Comparison of ENCODE assay signal across 26 mouse cellular contexts in genomic region chr5:31998806-31999205, GRCm38 (mm10).
A peak's percentile ranks its signal among the peaks of the same experiment; 100 is the strongest.
DNase-seq lines count a peak whose midpoint lies in the region; ATAC-seq and TF ChIP-seq lines count a peak whose summit lies in the region.
"Had no signal": no experiment of that assay in that cellular context is flagged by ENCODE, and none has a peak within 500 bp of the region (broad histone marks: within the 10 kb centered on the region; RNA-seq: fewer than 3 reads in every experiment).

No protein-coding gene starts in this region.

- TF ChIP-seq CTCF in small intestine, adult 2 months (IDR thresholded peaks at IDR 0.05; ENCODE audit: extremely low read depth, insufficient read length, insufficient replicate concordance, low read depth, low read length), result no peak

- no peaks in the 10 kb centered on the region for H3K36me3 ChIP-seq in intestine, embryonic 15.5 days
- no peaks in the 10 kb centered on the region for H3K36me3 ChIP-seq in small intestine, adult 2 months (ENCODE audit: control insufficient read depth, insufficient read depth, low read length)
- H3K36me3 ChIP-seq: embryonic facial prominence, embryonic 12.5 days; embryonic facial prominence, embryonic 15.5 days; forebrain, embryonic 12.5 days; forebrain, embryonic 15.5 days; heart, embryonic 10.5 days; heart, embryonic 13.5 days had no signal

- H3K4me1 ChIP-seq in intestine, embryonic 15.5 days (replicated peaks), result no peaks in the 10 kb centered on the region
- peaks cover 17% of the 10 kb centered on the region for H3K4me1 ChIP-seq in small intestine, adult 2 months (ENCODE audit: control insufficient read depth, insufficient read depth, insufficient read length, low read length)
- H3K4me1 ChIP-seq: embryonic facial prominence, embryonic 12.5 days; forebrain, embryonic 12.5 days; forebrain, embryonic 15.5 days had no signal

- 68% methylated on average over 2 of the region's 2 CpGs for WGBS in intestine, embryonic 15.5 days
- 28% methylated on average over 2 of the region's 2 CpGs for WGBS in small intestine, adult 2 months

- no peak for TF ChIP-seq POLR2A in small intestine, adult 2 months (IDR thresholded peaks at IDR 0.05; ENCODE audit: low read depth, low read length)

- H3K9ac ChIP-seq in intestine, embryonic 15.5 days, result no peak overlapping the region
- H3K9ac ChIP-seq: embryonic facial prominence, embryonic 12.5 days; embryonic facial prominence, embryonic 15.5 days; forebrain, embryonic 12.5 days; forebrain, embryonic 15.5 days; heart, embryonic 13.5 days; hindbrain, embryonic 14.5 days had no signal

- intact Hi-C loops in left cerebral cortex, postnatal 14 days (cut with DNase I), result no loop called here

- peak; percentile 14 for DNase-seq in 416B (ENCODE audit: low read depth)
- no peak for DNase-seq in embryo, embryonic 10 days (ENCODE audit: low spot score)
- no peak for DNase-seq in left cerebral cortex, postnatal 14 days (ENCODE audit: low spot score in 2 of 2)
- DNase-seq: adrenal gland, postnatal 10 days; adrenal gland, postnatal 36 days; B cell, adult 2 months; cerebellum, adult 18-20 months; cerebellum, adult 9-10 months; cerebellum, postnatal 14 days; gastrocnemius, postnatal 36 days; heart, adult 2 months; heart, postnatal 14 days; heart, postnatal 4 days had no signal

- no peaks in the 10 kb centered on the region for H3K9me3 ChIP-seq in intestine, embryonic 15.5 days
- H3K9me3 ChIP-seq: embryonic facial prominence, embryonic 12.5 days; embryonic facial prominence, embryonic 15.5 days; forebrain, embryonic 12.5 days; forebrain, embryonic 15.5 days; heart, embryonic 10.5 days had no signal

- no peaks in the 10 kb centered on the region for H3K27me3 ChIP-seq in intestine, embryonic 15.5 days (replicated peaks)
- no peaks in the 10 kb centered on the region for H3K27me3 ChIP-seq in small intestine, adult 2 months (ENCODE audit: control insufficient read depth, insufficient read depth, low read length)
- H3K27me3 ChIP-seq: embryonic facial prominence, embryonic 12.5 days; embryonic facial prominence, embryonic 15.5 days; forebrain, embryonic 12.5 days; forebrain, embryonic 15.5 days; heart, embryonic 13.5 days had no signal

- ATAC-seq in intestine, embryonic 15.5 days, result peak; percentile 80
- ATAC-seq in erythroid progenitor cell, adult 5-6 weeks (replicated peaks; ENCODE audit: low FRiP score, poor library complexity, severe bottlenecking), result no peak
- ATAC-seq: activated CD4-positive, CD25-positive, alpha-beta regulatory T cell, adult 4 months; forebrain, embryonic 15.5 days; hindbrain, postnatal 0 days; inflammation-experienced regulatory T-cells, adult 6 months had no signal

- H3K4me3 ChIP-seq in intestine, embryonic 15.5 days (replicated peaks), result no peak overlapping the region
- H3K4me3 ChIP-seq in small intestine, adult 2 months (ENCODE audit: low read depth, low read length), result no peak overlapping the region; the same call in 1 of the 2 replicates
- H3K4me3 ChIP-seq: embryonic facial prominence, embryonic 12.5 days; embryonic facial prominence, embryonic 15.5 days; forebrain, embryonic 12.5 days; forebrain, embryonic 15.5 days; heart, adult 2 months; heart, embryonic 10.5 days; heart, embryonic 13.5 days had no signal

- no peak overlapping the region for H3K27ac ChIP-seq in intestine, embryonic 15.5 days
- peak overlapping the region; percentile 73 for H3K27ac ChIP-seq in small intestine, adult 2 months (ENCODE audit: insufficient read depth, low read depth, low read length)
- H3K27ac ChIP-seq: embryonic facial prominence, embryonic 12.5 days; embryonic facial prominence, embryonic 15.5 days; forebrain, embryonic 12.5 days; forebrain, embryonic 15.5 days; heart, adult 2 months; heart, embryonic 10.5 days; heart, embryonic 13.5 days; hindbrain, embryonic 14.5 days; hindbrain, postnatal 0 days had no signal

- no peak overlapping the region for H3K4me2 ChIP-seq in intestine, embryonic 15.5 days (replicated peaks)
- H3K4me2 ChIP-seq: embryonic facial prominence, embryonic 12.5 days; embryonic facial prominence, embryonic 15.5 days; forebrain, embryonic 12.5 days; forebrain, embryonic 15.5 days; heart, embryonic 13.5 days; hindbrain, embryonic 14.5 days had no signal
